Mouse (Mus musculus) ES-E14 (cell line): ENCODE results near the gene Dmwd.

ENCODE experiments used
- CHD2 ChIP-seq: IDR thresholded peaks from 2 replicates; pipeline ENCODE4 v1.6.1; 2014; ENCODE audit warnings: mild to moderate bottlenecking, low read depth, low read length, inconsistent platforms
- HCFC1 ChIP-seq: IDR thresholded peaks from 2 replicates; pipeline ENCODE4 v1.6.1; 2012; ENCODE audit warnings: low read length, inconsistent platforms, borderline replicate concordance; ENCODE audit not compliant: insufficient read depth
- ZC3H11A ChIP-seq: IDR thresholded peaks from 2 replicates; pipeline ENCODE4 v1.6.1; 2012; ENCODE audit warnings: low read depth, mild to moderate bottlenecking, inconsistent platforms, low read length, borderline replicate concordance
- ZNF384 ChIP-seq: IDR thresholded peaks from 2 replicates; pipeline ENCODE4 v1.6.1; 2012; ENCODE audit warnings: low read depth, low read length, inconsistent platforms

GRCm38 (mm10) chr7:19085495-19085894 lies 9.5 kb downstream of the Dmwd start:
- TF ChIP-seq ZNF384 (no peak), CHD2 (no peak), ZC3H11A (no peak), HCFC1 (no peak)
